Mouse (Mus musculus) cortical plate, adult 2 months (tissue): ENCODE measurements around the gene Rsrc1.

Experiments used
- CTCF ChIP-seq: fragments of 200-500 bp; IDR thresholded peaks from 2 replicates; pipeline ENCODE4 v1.5.1; 2011; ENCODE audit warnings: mild to moderate bottlenecking, control low read depth, low read length; ENCODE audit not compliant: insufficient read depth; ENCODE audit errors: extremely low read depth
- POLR2A ChIP-seq: fragments of 200-500 bp; IDR thresholded peaks from 2 replicates; pipeline ENCODE4 v1.6.1; 2011; ENCODE audit warnings: mild to moderate bottlenecking, low read length, control low read depth; ENCODE audit not compliant: insufficient read depth; ENCODE audit errors: extremely low read depth

GRCm38 (mm10) chr3:67358376-67358775, 377.2 kb downstream of the Rsrc1 start:
- TF ChIP-seq CTCF = no peak
- TF ChIP-seq POLR2A = no peak
